Mouse (Mus musculus): ENCODE measurements at regions not wholly inside any gene's neighbourhood (a gene's known extent, or its start where the extent isn't known, plus 50 kb on each side); places are given as distances from the start of the nearest gene placed in this dataset.

DNA sequence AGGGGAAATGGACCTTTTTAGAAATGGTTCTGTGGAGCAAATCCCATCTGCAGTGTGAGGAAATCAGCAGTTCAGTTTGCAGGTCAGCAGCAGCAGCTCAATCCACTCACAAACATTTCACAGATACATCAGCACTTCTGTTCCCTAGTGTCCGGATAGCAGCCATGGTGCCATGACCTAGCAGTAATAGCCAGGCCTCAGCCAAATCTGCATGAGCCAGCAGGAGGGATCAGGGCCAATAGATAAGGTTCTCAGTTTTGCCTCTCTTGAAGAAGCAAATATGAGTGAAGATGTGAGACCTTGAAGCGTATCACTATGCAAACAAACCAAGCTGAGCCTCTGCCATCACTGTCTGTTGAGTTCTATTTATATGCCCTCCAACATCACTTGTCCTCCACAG, 380.7 kb upstream of the Chrm3 start:
- no peak for DNase-seq

GRCm38 (mm10) chr13:10725745-10726171, 365.1 kb upstream of the Chrm3 start:
- DNase-seq: no peak

GRCm38 (mm10) chr13:10725335-10725734, 364.7 kb upstream of the Chrm3 start:
- DNase-seq: no peak

- DNase-seq: no peak
These were observed 360.0 kb upstream of the Chrm3 start for GRCm38 (mm10) chr13:10720639-10721038.

DNA sequence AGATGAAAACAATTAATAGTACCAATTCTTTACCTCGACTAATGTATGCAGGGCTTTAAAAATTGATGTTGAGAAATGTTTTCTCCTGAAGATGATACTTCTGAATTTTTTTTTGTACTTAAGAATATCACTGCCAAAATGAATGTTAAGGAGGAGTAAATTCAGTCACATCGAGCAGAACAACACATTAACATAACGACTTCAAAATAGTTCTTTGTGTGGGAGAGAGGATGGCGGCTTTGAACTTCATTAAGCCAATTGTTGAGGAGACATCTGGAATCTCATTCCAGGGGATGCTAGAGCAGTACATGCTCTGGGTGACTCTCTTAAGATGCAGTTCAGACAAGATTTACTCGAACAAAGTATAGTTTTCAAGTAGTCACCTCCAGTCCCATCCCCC, 350.8 kb upstream of the Chrm3 start:
- no peak for DNase-seq

DNA sequence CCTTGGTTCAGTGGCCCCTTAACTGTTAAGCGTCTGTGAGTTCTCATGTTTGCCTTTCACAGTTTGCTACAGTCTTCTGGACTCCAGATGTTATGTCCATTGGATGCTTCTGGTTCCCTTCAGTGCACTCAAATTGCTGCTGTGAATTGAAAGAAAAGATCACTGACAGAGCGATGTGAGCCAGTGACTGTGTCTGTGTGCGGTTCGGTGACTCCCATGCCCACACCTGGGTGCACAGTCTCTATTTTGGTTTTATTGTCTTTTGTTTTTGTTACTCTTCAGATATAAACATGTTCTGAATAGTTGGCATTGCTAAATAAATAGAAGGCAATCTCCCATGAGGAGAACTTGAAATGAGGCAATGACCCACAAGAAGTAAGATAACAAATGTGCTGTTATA, 350.3 kb upstream of the Chrm3 start:
- no peak for DNase-seq

DNA sequence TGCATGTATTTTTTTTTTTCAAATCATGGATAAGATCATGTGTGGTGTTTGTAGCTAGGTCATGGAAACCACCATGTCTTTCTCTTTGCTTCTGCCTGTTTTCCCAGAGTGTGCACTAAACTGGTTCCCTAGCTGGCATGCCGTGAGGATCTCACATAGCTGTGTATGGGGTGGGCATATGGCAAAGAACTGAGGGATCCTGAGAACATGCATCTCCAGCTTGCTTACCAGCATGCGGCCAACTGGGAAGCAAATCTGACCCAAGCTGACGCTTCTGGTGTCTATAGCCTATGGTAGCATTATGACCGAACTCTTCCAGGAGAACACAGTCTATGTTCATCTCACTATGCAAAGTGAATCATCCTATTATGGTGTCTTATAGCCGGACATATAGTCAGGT, 336.5 kb upstream of the Chrm3 start:
- no peak for DNase-seq

DNA sequence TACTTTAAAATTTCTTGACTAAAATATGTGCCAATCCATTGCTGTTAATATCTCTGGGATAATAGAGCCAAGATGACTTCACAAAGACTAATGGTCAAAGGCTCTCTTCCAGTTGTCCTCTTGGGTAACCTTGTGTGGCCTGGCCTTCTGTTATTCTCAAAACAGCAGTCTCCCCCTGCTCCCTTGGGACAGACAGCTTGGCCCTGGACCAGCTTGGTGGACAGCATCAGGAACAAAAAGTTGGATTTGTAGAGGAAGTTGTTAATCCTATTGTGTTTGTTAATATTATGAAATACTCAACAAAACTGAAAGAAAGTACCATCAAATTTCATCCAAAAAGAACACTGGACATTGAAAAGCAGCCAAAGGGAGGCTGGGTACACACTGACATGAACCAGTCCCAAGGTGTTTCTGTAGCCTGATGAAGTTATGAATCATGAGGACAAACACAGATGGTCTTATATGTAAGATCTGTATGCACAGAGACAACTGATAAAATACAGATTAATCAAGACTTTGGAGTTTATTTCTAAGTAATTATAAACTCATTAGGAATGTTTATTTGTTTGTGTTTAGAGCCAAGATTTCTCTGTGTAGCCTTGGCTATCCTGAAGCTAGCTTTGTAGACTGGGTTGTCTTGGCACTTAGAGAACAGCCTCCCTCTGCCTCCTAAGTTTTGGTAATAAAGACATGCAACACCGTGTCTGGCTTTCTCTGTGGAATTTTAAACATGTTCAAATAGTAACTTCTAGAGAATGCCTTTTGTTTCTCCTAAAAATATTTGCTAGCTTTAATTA, 335.7 kb upstream of the Chrm3 start:
- no peak for DNase-seq

GRCm38 (mm10) chr13:10691307-10691706, 330.7 kb upstream of the Chrm3 start:
- no peak for DNase-seq

GRCm38 (mm10) chr13:10687379-10687778, 326.7 kb upstream of the Chrm3 start:
- DNase-seq: no peak

GRCm38 (mm10) chr13:10654086-10654422, 293.4 kb upstream of the Chrm3 start:
- DNase-seq: peak; percentile 4

DNA sequence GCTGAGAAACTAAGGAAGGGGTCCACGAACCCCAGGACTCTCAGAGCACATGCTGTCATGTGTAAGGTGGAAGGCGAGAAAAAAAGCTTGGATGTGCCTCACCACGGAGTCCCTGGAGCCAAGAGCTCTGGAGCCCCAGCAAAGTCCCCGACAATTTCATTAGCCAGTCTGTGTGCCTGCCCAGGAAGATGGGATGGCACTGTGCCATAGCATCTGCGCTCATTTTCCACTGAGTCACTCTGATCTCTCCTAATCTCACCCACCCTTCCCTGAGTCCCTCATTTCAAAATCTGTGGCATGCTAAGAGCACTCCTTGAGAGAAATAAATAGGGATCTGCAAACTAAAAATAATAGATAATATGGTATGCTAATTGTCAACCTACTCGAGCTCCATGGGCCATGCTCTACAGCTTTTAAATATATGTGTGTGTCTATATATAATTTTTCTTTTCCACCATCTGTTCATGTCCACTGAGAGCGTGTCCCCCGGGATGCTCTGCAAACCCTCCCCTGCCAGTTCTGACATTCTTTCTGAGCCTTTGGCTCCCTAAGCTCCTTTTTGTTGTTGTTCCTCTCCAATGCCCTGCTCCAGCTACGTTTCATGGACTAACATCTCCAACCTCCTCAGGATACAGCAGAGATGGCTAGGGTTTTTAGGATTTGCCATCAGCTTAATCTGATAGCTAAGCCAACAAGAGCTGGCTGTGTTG, 292.9 kb upstream of the Chrm3 start:
- DNase-seq: peak; percentile 76 to 79

- DNase-seq: peak; percentile 4 to 10
These were observed 276.2 kb upstream of the Chrm3 start for GRCm38 (mm10) chr13:10636859-10637258.

GRCm38 (mm10) chr13:10630467-10630866, 269.8 kb upstream of the Chrm3 start:
- DNase-seq: no peak

DNA sequence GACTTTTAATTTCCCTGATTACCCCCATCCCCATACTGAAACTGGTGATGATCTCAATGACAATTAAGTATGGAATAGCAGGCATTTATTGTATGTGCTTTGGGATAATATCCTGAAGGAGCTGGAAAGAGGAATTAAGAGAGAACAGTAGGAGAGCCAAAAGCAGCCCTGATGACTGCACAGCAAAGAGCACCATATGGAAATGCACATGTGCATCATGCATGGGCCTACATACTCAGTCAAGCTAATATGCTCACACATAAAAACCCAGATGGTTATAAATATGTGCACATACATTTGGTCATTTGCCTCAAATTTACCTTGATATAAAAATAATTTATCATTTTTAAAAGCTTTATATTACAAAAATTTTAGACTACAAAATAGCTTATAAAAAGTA, 259.0 kb upstream of the Chrm3 start:
- DNase-seq: no peak

DNA sequence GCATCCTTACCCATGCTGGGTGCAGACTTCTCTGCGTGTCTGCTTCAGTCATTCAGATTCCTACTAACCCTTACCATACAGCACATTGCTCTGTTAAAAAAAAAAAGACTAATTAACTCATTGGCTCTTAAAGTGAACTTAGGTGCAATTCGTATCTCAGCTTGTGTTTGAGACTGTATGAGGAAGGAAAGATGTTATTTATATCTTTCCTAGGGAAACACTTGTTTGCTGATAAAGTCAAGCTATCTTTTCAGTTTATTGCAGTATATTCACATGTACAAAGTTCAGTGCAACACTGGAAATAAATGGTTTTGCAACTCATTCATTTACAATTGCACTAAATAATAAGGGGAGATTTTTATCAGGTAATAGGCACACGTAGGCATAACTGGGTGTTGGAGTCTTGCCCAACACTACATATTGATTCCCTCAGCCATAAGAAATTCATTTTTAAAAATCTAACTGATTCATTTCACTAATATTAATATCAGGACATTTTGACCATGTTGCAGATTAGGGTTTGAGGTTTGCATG, 257.8 kb upstream of the Chrm3 start:
- no peak for DNase-seq

DNA sequence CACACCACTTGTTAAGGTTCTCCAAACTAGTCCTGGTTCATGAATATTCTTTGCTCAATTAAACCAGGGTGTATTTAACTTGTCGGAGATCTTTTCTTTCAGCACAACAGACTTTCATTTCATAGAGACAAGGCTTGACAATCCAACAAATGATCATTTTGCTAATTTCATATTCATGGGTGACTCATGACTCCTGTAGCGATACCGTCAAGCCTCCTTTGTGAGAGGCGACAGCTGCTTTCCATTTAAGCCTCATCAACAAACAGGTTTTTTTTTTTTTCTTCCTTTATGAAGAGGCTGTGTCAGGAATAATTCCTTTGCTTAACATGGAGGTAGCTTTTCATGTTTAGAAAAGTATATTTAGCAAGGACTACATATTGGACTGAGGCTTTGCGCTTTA, 214.3 kb upstream of the Chrm3 start:
- no peak for DNase-seq

GRCm38 (mm10) chr13:10566825-10567224, 206.2 kb upstream of the Chrm3 start:
- DNase-seq: no peak

DNA sequence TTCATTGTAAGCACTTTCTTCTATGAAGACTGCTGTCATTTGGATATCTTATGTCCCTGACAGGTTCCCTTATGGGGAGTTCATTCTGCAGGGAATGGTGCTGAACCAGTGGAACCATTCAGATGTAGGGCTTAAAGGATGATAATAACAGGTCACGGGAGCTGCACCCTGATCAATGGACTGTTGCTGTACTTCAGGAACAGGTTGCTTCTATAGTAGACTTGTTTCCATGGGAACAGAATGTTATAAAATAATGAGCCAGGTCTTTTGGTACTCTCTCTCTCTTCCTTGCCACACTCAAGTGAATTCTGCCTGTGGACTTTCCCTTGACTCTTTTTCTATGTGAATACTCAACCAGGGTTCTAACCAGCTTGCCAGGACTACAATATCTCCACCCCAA, 196.9 kb upstream of the Chrm3 start:
- no peak for DNase-seq

DNA sequence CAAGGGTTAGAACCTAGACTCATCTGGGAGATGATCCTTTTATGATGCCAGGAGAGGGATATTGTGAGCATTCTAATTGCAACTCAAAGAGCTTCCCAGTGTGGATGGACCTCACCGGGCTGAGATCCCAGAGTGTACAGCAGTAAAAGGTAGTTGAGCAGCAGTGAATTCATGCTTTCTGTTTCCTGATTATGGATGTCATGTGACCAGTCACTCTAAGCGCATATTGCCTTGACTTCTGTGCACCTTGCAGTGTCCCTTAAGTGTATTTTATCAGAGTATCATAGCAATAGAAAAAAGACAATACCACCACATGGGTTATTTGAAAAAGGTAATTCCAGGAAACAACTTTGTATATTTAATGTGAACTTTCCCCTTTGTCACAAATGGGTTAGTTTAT, 193.9 kb upstream of the Chrm3 start:
- DNase-seq: no peak

DNA sequence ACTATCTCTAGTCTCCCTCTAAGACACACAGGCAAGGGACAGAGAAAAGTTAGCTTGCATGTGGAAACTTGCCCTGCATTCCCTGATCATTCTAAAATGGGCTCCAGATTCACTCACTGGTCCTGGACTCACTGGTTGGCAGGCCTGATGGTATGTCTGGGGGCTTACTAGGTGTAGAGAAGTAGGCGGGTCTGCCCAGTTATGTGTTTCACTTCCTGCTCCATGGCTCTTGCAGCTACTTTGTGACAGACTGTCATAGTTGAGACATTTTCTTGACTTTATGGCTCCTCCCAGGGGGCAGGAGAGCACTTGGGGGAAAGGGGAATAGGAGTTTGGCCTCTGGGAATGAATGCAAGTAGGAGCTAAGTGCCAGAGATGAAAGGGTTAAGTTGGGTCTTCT, 182.1 kb upstream of the Chrm3 start:
- DNase-seq: no peak

- no peak for DNase-seq
These were observed 179.7 kb upstream of the Chrm3 start for GRCm38 (mm10) chr13:10540197-10540940.

GRCm38 (mm10) chr13:10538927-10539326, 178.3 kb upstream of the Chrm3 start:
- DNase-seq: no peak
